Comparison of ENCODE assay signal across 13 mouse cellular contexts in genomic region chr2:42661656-42662315, GRCm38 (mm10). TPM values are rescaled to one million over a fixed set of nuclear protein-coding genes. Genes with fewer than 3 reads are reported as not detected.
DNase-seq lines count a peak whose midpoint lies in the region; ATAC-seq and TF ChIP-seq lines count a peak whose summit lies in the region.
"Had no signal": no experiment of that assay in that cellular context is flagged by ENCODE, and none has a peak within 500 bp of the region (broad histone marks: within the 10 kb centered on the region; RNA-seq: fewer than 3 reads in every experiment).

No protein-coding gene starts in this region.

- H3K4me2 ChIP-seq in liver, postnatal 0 days (ENCODE audit: low read depth, low read length), result no peak overlapping the region
- H3K4me2 ChIP-seq in midbrain, postnatal 0 days (ENCODE audit: low read depth, low read length, poor library complexity, severe bottlenecking), result no peak overlapping the region

- no peak overlapping the region for H3K4me3 ChIP-seq in liver, postnatal 0 days (ENCODE audit: low read depth, low read length)
- no peak overlapping the region for H3K4me3 ChIP-seq in midbrain, postnatal 0 days (ENCODE audit: low read depth, low read length)

- no peak overlapping the region for H3K27ac ChIP-seq in liver, postnatal 0 days (ENCODE audit: low read depth)
- H3K27ac ChIP-seq in midbrain, postnatal 0 days (ENCODE audit: low read depth, low read length), result no peak overlapping the region

- no peak for DNase-seq in frontal cortex, postnatal 14 days (ENCODE audit: low spot score in 2 of 2)
- no peak for DNase-seq in liver, postnatal 0 days
- no peak for DNase-seq in liver
- DNase-seq in c-Kit-positive CD71-negative TER-119-negative erythroid progenitor cells, embryonic 14.5 days (ENCODE audit: low read depth), result peak; percentile 3
- peak; percentile 83 for DNase-seq in midbrain, postnatal 0 days (ENCODE audit: low spot score)
- no peak for DNase-seq in urinary bladder, postnatal 36 days (ENCODE audit: low spot score in 2 of 2)
- DNase-seq in adrenal gland, postnatal 4 days (ENCODE audit: low spot score in 2 of 2), result no peak
- DNase-seq: cerebellum, adult 9-11 months; gastrocnemius, postnatal 36 days; thymus, adult 18-20 months had no signal

- TF ChIP-seq EP300 in liver, postnatal 0 days (IDR thresholded peaks at IDR 0.05; ENCODE audit: low read depth), result no peak

- no peaks in the 10 kb centered on the region for H3K9me3 ChIP-seq in liver, postnatal 0 days (ENCODE audit: low read length)
- no peaks in the 10 kb centered on the region for H3K9me3 ChIP-seq in midbrain, postnatal 0 days (ENCODE audit: low read length)

- no peak overlapping the region for H3K9ac ChIP-seq in liver, postnatal 0 days (replicated peaks)
- no peak overlapping the region for H3K9ac ChIP-seq in midbrain, postnatal 0 days (replicated peaks; ENCODE audit: low read length, poor library complexity, severe bottlenecking)

- 34% methylated on average over 10 of the region's 10 CpGs for WGBS in liver, postnatal 0 days (ENCODE audit: insufficient replicate concordance)
- WGBS in midbrain, postnatal 0 days, result 20% methylated on average over 10 of the region's 10 CpGs

- no peaks in the 10 kb centered on the region for H3K4me1 ChIP-seq in liver, postnatal 0 days (ENCODE audit: insufficient read depth)
- no peaks in the 10 kb centered on the region for H3K4me1 ChIP-seq in midbrain, postnatal 0 days (ENCODE audit: insufficient read depth, low read length)

- no peaks in the 10 kb centered on the region for H3K27me3 ChIP-seq in liver, postnatal 0 days (ENCODE audit: insufficient read depth, low read length)
- no peaks in the 10 kb centered on the region for H3K27me3 ChIP-seq in midbrain, postnatal 0 days (ENCODE audit: insufficient read depth, low read length)

- TF ChIP-seq CTCF in liver, postnatal 0 days (IDR thresholded peaks at IDR 0.05; ENCODE audit: low read depth), result peak; percentile 42
- peak; percentile 82 for TF ChIP-seq CTCF in midbrain, postnatal 0 days (IDR thresholded peaks at IDR 0.05)

- no peaks in the 10 kb centered on the region for H3K36me3 ChIP-seq in liver, postnatal 0 days (replicated peaks; ENCODE audit: insufficient read depth, low read length)
- H3K36me3 ChIP-seq in midbrain, postnatal 0 days (ENCODE audit: insufficient read depth, low read length), result no peaks in the 10 kb centered on the region

- peak; percentile 65; the same call in 1 of the 2 replicates for ATAC-seq in frontal cortex, adult (ENCODE audit: low TSS enrichment)
- no peak for ATAC-seq in liver, postnatal 0 days
- no peak for ATAC-seq in midbrain, postnatal 0 days (ENCODE audit: low FRiP score)
- ATAC-seq: Patski had no signal

RNA-seq across cellular contexts. Expression of gene Lrp1b, which starts 8.4 kb away (rescaled TPM):
- not detected in 2 replicates for polyA plus RNA-seq in liver, postnatal 0 days (2015; fragmentation: Nextera tagmentation; extraction: Ambion mirVana)
- 37.5 and 41.5 TPM in 2 replicates for total RNA-seq in midbrain, postnatal 0 days (2014; rRNA removed)
- 12.5 and 15.1 TPM in 2 replicates for polyA plus RNA-seq in midbrain, postnatal 0 days (2015; fragmentation: Nextera tagmentation; extraction: Ambion mirVana)
- total RNA-seq in adrenal gland, postnatal 4 days (2021), result 1 to 10 TPM; 5.5 to 6.8 TPM
- total RNA-seq: megakaryocyte, adult 5-6 weeks had no signal
- polyA plus RNA-seq: Patski had no signal

Comparison
In these comparisons a context has a peak if more than half of its experiments do, and no peak if none do; other contexts are left out.
1. DNase-seq: peak in c-Kit-positive CD71-negative TER-119-negative erythroid progenitor cells, embryonic 14.5 days (single experiment) and midbrain, postnatal 0 days (single experiment); none in frontal cortex, postnatal 14 days (0 of 2), liver, postnatal 0 days (single experiment), liver (single experiment), urinary bladder, postnatal 36 days (0 of 2) and adrenal gland, postnatal 4 days (0 of 2).